Mouse (Mus musculus) spleen, adult 2 months (tissue): ENCODE measurements around the gene Loxl4.

Experiments used
- CTCF ChIP-seq: fragments of 200-500 bp; IDR thresholded peaks from 2 replicates; pipeline ENCODE4 v1.5.1; 2011; ENCODE audit warnings: mild to moderate bottlenecking, inconsistent platforms; ENCODE audit not compliant: insufficient read depth, insufficient read length, insufficient replicate concordance; ENCODE audit errors: extremely low read depth
- POLR2A ChIP-seq: fragments of 200-500 bp; IDR thresholded peaks from 2 replicates; pipeline ENCODE4 v1.6.1; 2011; ENCODE audit warnings: low read depth, low read length, inconsistent platforms

DNA sequence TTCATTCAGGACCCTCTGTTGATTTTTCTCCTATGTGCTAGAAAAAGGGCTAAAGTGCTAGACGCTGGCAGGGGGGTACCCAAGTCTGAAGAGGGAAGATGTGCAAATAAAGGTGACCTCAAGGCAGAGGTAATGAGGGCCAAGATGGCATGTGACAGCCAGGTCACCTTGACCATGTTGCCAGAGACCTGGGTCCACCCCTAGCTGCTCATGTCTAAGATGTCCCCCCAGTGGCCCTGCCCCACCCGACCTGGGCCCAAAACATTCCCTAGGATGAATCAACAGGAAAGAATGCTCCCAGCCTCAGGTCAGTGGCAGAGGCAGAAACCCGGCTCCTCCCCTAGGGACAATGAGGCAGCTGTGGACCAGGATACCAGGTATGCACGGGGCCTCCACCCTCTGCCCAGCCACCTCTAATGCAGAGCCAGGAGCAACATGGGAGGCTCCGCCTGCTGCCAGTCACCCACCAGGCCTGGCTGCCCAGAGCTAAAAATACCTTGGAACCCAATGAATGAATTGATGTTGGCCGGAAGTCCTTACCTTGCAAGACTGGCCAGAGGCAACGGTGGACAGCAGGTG is 1.1 kb upstream of the Loxl4 start:
- TF ChIP-seq CTCF: no peak
- no peak for TF ChIP-seq POLR2A
